Mouse (Mus musculus) forebrain, embryonic 10.5 days (tissue): ENCODE results near the gene Hacd1. TPM values are rescaled to one million over a fixed set of nuclear protein-coding genes. Genes with fewer than 3 reads are reported as not detected.
A peak's percentile ranks its signal among the peaks of the same experiment; 100 is the strongest.

Experiments
- DNase-seq: peaks from one replicate; pipeline ENCODE4 v3.0.0-alpha.2; 2017; ENCODE audit warnings: low spot score; ENCODE audit errors: extremely low spot score
- H3K27ac ChIP-seq: fragments of 300-500 bp; sonication (generic); 2 replicates; pipeline ENCODE4 v1.5.1; 2016; ENCODE audit warnings: mild to moderate bottlenecking
- H3K27me3 ChIP-seq: fragments of 300-500 bp; sonication (generic); 2 replicates; pipeline ENCODE4 v1.6.1; 2016; ENCODE audit warnings: mild to moderate bottlenecking; ENCODE audit not compliant: poor library complexity, severe bottlenecking
- H3K36me3 ChIP-seq: fragments of 300-500 bp; sonication (generic); replicated peaks from 2 replicates; pipeline ENCODE4 v1.6.1; 2016; ENCODE audit warnings: mild to moderate bottlenecking, moderate library complexity
- H3K4me1 ChIP-seq: fragments of 300-500 bp; sonication (generic); 2 replicates; pipeline ENCODE4 v1.6.1; 2016
- H3K4me3 ChIP-seq: fragments of 300-500 bp; sonication (generic); 2 replicates; pipeline ENCODE4 v1.5.1; 2016; ENCODE audit warnings: mild to moderate bottlenecking, moderate library complexity
- H3K9me3 ChIP-seq: fragments of 300-500 bp; sonication (generic); 2 replicates; pipeline ENCODE4 v1.6.1; 2016; ENCODE audit warnings: mild to moderate bottlenecking, moderate library complexity
- WGBS: fragments of 180-500 bp; shearing (Covaris S2); methylation state at CpG from one replicate; pipeline ENCODE4 v1.1.7; 2016; 5-methylcytosine and 5-hydroxymethylcytosine counted together
- polyA plus RNA-seq: library from polyadenylated mRNA; unstranded; fragments of >200 nt; fragmentation: Nextera tagmentation; extraction: Ambion mirVana; gene quantifications from 2 replicates; pipeline ENCODE4 v1.2.1, GENCODE M21; 2016

The Hacd1 gene
- polyA plus RNA-seq, 1 experiment from 2014 or later = 41.4 TPM

DNA sequence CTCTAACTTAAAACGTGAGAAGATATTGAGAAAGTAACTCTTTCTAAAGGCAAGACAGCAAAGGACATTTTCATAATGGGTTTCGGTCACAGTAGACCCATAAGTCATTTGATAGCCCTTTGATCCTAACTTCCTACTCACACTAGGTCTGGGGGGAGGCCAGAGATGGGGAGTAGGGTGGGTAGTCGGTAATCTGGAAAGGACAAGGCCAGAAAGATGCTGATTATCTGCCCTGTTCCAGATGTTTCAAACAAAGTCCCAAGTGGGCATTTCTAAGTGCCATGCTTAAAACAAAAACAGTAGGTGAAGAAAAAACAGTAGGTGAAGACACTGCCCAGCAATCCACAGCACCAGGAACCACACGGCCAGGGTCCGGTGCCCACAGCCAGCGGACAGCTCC lies 1.2 kb downstream of the Hacd1 start:
- H3K4me1 ChIP-seq = peaks cover 26% of the 10 kb centered on the region
- H3K4me3 ChIP-seq = peak overlapping the region; percentile 76
- 4% methylated on average over 6 of the region's 6 CpGs for WGBS
- no peaks in the 10 kb centered on the region for H3K27me3 ChIP-seq
- no peaks in the 10 kb centered on the region for H3K9me3 ChIP-seq
- no peaks in the 10 kb centered on the region for H3K36me3 ChIP-seq
- peak overlapping the region; percentile 94 for H3K27ac ChIP-seq
- no peak for DNase-seq

DNA sequence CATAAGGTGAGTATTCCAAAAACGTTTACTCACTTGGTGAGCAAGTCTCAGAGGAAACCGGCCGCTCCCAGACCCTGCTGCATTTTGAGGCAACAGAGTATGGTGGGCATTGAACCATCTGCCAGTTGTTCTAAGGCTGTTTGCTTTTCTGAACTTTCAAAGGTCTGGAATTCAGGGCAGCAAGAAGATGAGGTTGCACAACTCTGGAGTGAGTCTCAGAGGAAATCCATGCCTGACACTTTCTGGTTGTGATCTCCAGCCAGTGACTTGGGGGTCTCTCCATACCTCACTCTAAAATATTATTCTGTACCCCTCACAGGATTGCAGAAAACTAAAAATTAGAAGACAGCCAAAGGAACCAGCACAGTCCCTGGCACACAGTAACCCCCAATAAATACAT lies 1.8 kb downstream of the Hacd1 start:
- no peak for DNase-seq
- no peaks in the 10 kb centered on the region for H3K36me3 ChIP-seq
- no peaks in the 10 kb centered on the region for H3K9me3 ChIP-seq
- WGBS = 54% methylated on average over 3 of the region's 3 CpGs
- no peaks in the 10 kb centered on the region for H3K27me3 ChIP-seq
- H3K4me3 ChIP-seq = peak overlapping the region; percentile 2; the same call in 1 of the 2 replicates
- peaks cover 26% of the 10 kb centered on the region for H3K4me1 ChIP-seq
- H3K27ac ChIP-seq = no peak overlapping the region

DNA sequence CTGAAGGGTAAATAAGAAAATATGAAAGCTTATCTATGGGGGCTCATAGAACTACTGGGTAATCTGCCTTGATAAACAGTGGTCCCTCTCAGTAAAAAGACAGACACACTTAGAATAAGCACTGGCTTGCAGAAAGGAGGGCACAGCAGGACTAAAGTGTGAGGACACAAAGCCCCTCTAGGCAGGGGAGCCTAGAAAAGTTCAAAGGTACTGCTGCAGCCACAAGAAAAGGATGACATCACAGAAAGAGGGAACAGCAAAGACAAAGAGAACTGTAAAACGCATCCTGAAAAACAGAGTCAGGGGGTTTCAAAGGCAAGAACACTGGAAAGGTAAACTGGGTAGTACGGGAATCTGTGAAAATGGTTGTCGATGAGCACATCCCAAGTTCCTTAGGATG lies 2.3 kb downstream of the Hacd1 start:
- no peaks in the 10 kb centered on the region for H3K27me3 ChIP-seq

GRCm38 (mm10) chr2:14048808-14049207 lies 7.1 kb downstream of the Hacd1 start:
- Histone ChIP-seq H3K9me3 (no peaks in the 10 kb centered on the region), H3K36me3 (no peaks in the 10 kb centered on the region), H3K27me3 (no peaks in the 10 kb centered on the region), H3K4me3 (no peak overlapping the region), H3K27ac (no peak overlapping the region), H3K4me1 (peaks cover 5% of the 10 kb centered on the region)
- WGBS = 77% methylated on average over 5 of the region's 5 CpGs
- DNase-seq = no peak

More for the DNA sequence above, 2.3 kb downstream of the Hacd1 start:
- no peaks in the 10 kb centered on the region for H3K9me3 ChIP-seq
- WGBS = 47% methylated on average over 3 of the region's 3 CpGs
- H3K4me3 ChIP-seq = no peak overlapping the region
- no peak overlapping the region for H3K27ac ChIP-seq
- peaks cover 26% of the 10 kb centered on the region for H3K4me1 ChIP-seq
- H3K36me3 ChIP-seq = no peaks in the 10 kb centered on the region
- no peak for DNase-seq

DNA sequence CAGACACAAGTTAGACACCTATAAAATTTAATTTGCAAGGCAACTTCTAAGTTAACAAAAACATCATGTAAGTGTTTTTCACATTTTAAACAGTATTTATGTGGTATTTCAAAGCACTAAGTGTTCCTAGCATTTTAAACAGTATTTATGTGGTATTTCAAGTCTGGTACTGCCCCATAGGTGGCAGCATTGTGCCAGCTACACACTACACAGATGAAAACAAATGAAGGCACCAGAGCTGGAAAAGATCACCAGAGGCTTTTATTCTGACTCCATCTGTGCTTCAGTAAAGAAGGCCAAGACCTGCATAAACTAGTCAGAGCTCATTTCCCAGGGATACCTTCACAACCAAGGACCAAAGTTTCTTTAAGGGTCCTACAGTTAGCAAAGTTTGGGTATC lies 7.6 kb downstream of the Hacd1 start:
- Histone ChIP-seq H3K9me3 (no peaks in the 10 kb centered on the region), H3K27me3 (no peaks in the 10 kb centered on the region), H3K36me3 (no peaks in the 10 kb centered on the region), H3K27ac (no peak overlapping the region), H3K4me3 (no peak overlapping the region), H3K4me1 (peaks cover 5% of the 10 kb centered on the region)
- DNase-seq = peak; percentile 49

- no peak overlapping the region for H3K27ac ChIP-seq
- H3K27me3 ChIP-seq = no peaks in the 10 kb centered on the region
- WGBS = 68% methylated on average over 9 of the region's 9 CpGs
These were observed 12.3 kb downstream of the Hacd1 start for GRCm38 (mm10) chr2:14043577-14044170.

DNA sequence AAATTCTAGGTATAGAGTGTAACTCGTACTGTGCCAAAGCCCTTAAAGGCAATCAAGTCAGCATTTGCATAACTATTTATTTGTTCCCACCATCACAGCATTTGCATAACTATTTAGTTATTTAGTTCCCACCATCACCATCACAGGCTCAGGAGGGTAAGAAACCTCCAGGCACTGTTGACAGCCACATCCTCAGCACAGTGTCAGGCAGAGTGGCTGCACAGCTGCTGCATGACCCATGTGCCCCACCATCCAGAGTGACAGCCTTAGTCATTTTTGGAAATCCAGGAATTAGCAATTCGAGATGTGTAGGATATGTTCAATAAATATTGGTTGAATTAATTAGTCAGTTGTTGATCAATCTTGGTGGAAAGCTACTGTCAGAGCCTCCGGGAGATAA lies 12.9 kb downstream of the Hacd1 start:
- no peaks in the 10 kb centered on the region for H3K9me3 ChIP-seq
- DNase-seq = no peak
- H3K4me3 ChIP-seq = no peak overlapping the region
- no peaks in the 10 kb centered on the region for H3K27me3 ChIP-seq
- peaks cover 6% of the 10 kb centered on the region for H3K4me1 ChIP-seq
- H3K36me3 ChIP-seq = peaks cover 10% of the 10 kb centered on the region
- H3K27ac ChIP-seq = no peak overlapping the region
- WGBS = 85% methylated on average over 3 of the region's 3 CpGs

More at GRCm38 (mm10) chr2:14043577-14044170, 12.3 kb downstream of the Hacd1 start:
- H3K36me3 ChIP-seq = peaks cover 10% of the 10 kb centered on the region
- H3K4me3 ChIP-seq = no peak overlapping the region
- no peak for DNase-seq
- H3K4me1 ChIP-seq = peaks cover 6% of the 10 kb centered on the region
- H3K9me3 ChIP-seq = no peaks in the 10 kb centered on the region

DNA sequence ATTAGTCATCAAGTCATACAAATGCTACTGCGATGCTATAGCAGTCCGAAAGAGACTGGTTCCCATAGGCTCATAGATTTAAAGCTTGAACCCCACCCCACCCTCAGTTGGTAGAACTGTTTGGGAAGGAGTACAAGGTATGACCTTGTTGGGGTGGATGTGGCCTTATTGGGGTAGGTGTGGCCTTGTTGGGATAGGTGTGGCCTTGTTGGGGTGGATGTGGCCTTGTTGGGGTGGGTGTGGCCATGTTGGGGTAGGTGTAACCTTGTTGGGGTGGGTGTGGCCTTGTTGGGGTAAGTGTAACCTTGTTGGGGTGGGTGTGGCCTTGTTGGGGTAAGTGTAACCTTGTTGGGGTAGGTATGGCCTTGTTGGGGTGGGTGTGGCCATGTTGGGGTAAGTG lies 14.7 kb downstream of the Hacd1 start:
- no peaks in the 10 kb centered on the region for H3K9me3 ChIP-seq
- H3K36me3 ChIP-seq = peaks cover 10% of the 10 kb centered on the region
- peaks cover 6% of the 10 kb centered on the region for H3K4me1 ChIP-seq
- no peak overlapping the region for H3K4me3 ChIP-seq
- no peak for DNase-seq
- no peaks in the 10 kb centered on the region for H3K27me3 ChIP-seq
- WGBS = 96% methylated on average over 2 of the region's 2 CpGs
- H3K27ac ChIP-seq = no peak overlapping the region

- no peaks in the 10 kb centered on the region for H3K27me3 ChIP-seq
- no peak for DNase-seq
- no peaks in the 10 kb centered on the region for H3K9me3 ChIP-seq
- no peaks in the 10 kb centered on the region for H3K36me3 ChIP-seq
- H3K4me3 ChIP-seq = no peak overlapping the region
- H3K4me1 ChIP-seq = no peaks in the 10 kb centered on the region
- 89% methylated on average over 1 of the region's 1 CpGs for WGBS
- no peak overlapping the region for H3K27ac ChIP-seq
These were observed 36.7 kb downstream of the Hacd1 start for GRCm38 (mm10) chr2:14019228-14019627.

GRCm38 (mm10) chr2:14005121-14005520 lies 50.8 kb downstream of the Hacd1 start:
- WGBS = 97% methylated on average over 1 of the region's 1 CpGs
- no peaks in the 10 kb centered on the region for H3K4me1 ChIP-seq
- DNase-seq = no peak
- no peak overlapping the region for H3K27ac ChIP-seq
- H3K36me3 ChIP-seq = no peaks in the 10 kb centered on the region
- H3K4me3 ChIP-seq = no peak overlapping the region
- H3K27me3 ChIP-seq = no peaks in the 10 kb centered on the region
- no peaks in the 10 kb centered on the region for H3K9me3 ChIP-seq

DNA sequence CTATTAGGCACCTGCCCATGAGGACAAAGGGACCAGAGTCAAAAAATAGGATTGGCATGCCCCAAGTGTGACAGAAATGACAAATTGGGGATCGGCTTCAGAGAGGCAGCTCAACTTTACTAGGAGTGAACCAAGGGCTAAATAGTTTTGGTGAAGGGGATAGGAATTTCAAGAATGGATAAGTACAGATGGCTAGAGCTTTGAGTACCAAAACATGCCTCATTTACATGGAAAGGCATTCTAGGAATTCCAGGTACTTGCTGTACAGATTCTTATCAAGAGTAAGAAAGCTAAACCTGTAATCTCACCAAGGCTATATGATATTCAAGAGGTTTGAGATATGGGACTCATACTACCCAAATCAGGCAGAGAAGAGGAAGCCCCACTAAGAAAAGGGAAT lies 95.8 kb downstream of the Hacd1 start:
- H3K4me3 ChIP-seq = no peak overlapping the region
- 88% methylated on average over 1 of the region's 1 CpGs for WGBS
- no peaks in the 10 kb centered on the region for H3K36me3 ChIP-seq
- no peaks in the 10 kb centered on the region for H3K27me3 ChIP-seq
- H3K9me3 ChIP-seq = no peaks in the 10 kb centered on the region
- no peak overlapping the region for H3K27ac ChIP-seq
- H3K4me1 ChIP-seq = peaks cover 6% of the 10 kb centered on the region
- no peak for DNase-seq

DNA sequence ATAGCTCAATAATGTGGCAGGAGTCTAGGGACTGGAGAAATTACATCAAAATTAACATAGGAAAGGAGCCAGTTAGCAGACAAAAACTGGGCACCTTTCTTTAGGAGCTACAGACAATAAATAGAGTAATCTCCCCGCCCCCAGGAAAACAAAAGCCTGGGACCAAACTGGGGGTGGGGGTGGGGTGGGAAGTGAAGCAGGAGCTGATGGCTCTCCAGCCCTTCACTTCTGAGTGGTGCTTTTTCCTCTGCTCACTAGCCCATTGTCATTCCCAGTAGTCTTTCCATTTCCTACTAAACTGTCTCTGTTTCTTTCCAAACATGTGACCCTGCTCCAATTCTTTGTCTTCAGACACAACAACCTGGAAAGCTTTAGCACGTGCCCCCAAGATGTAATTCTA lies 99.5 kb downstream of the Hacd1 start:
- Histone ChIP-seq H3K27ac (no peak overlapping the region), H3K4me1 (peaks cover 6% of the 10 kb centered on the region), H3K36me3 (no peaks in the 10 kb centered on the region), H3K27me3 (no peaks in the 10 kb centered on the region), H3K4me3 (no peak overlapping the region), H3K9me3 (no peaks in the 10 kb centered on the region)
- no peak for DNase-seq
- WGBS = 29% methylated on average over 2 of the region's 2 CpGs

DNA sequence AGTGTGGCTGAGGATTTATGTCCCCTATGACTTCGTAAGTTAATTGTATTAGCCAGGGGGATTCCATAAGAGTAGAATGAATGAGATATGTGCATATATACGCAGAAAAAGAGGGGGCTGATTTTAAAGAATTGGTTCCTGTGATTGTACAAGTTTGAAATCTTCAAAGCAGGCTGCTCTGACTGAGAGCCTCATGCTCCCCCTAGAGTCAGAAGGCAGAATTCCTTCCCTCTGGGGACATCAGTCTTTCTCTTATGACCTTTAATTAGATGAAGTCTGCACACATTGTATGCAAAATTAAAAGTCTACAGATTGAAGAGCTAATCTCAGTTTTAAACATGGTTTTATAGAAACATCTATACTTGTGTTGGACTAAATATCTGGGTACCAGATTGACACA lies 117.8 kb downstream of the Hacd1 start:
- no peaks in the 10 kb centered on the region for H3K27me3 ChIP-seq
- DNase-seq = no peak
- WGBS = 49% methylated on average over 2 of the region's 2 CpGs

DNA sequence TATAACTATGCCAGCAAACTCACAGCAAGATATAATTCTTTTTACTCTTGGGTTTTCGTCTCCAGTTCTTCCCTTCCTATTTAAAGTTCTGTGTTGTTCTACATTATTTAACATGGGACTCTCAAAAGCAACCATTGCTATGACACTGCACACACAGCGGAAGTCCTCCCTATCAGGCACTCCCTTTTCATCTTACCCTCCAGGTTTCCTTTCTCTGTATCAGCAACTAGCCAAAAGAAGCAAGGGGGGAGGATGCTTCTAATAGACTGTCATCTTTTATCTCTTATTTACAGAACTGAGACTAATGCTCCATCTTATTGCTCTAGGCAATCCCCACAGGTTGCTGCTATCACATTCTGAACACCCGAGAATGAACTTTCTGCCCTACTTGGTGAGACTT lies 120.6 kb downstream of the Hacd1 start:
- H3K27ac ChIP-seq = no peak overlapping the region
- H3K4me1 ChIP-seq = peaks cover 10% of the 10 kb centered on the region; the same call in 1 of the 2 replicates
- 72% methylated on average over 3 of the region's 3 CpGs for WGBS
- no peak overlapping the region for H3K4me3 ChIP-seq
- DNase-seq = no peak
- H3K9me3 ChIP-seq = no peaks in the 10 kb centered on the region
- no peaks in the 10 kb centered on the region for H3K27me3 ChIP-seq
- H3K36me3 ChIP-seq = no peaks in the 10 kb centered on the region

More for the DNA sequence above, 117.8 kb downstream of the Hacd1 start:
- H3K36me3 ChIP-seq = no peaks in the 10 kb centered on the region
- H3K9me3 ChIP-seq = no peaks in the 10 kb centered on the region
- H3K4me1 ChIP-seq = peaks cover 10% of the 10 kb centered on the region; the same call in 1 of the 2 replicates
- no peak overlapping the region for H3K4me3 ChIP-seq
- no peak overlapping the region for H3K27ac ChIP-seq
